Mouse (Mus musculus) ES-E14 (cell line): ENCODE measurements around the gene Rnf39. TPM values are rescaled to one million over a fixed set of nuclear protein-coding genes. Genes with fewer than 3 reads are reported as not detected.

Experiments used
- DNase-seq: peaks from one replicate; pipeline ENCODE4 v3.0.0-alpha.2; 2013; ENCODE audit warnings: low read depth, low spot score
- H3K27ac ChIP-seq: 2 replicates; pipeline ENCODE4 v1.5.1; 2012; ENCODE audit warnings: low read depth, mild to moderate bottlenecking, low read length, moderate library complexity, mixed read lengths; ENCODE audit not compliant: poor library complexity, insufficient read depth, severe bottlenecking
- H3K36me3 ChIP-seq: 2 replicates; pipeline ENCODE4 v1.6.1; 2012; ENCODE audit warnings: mild to moderate bottlenecking, low read length, moderate library complexity, mixed read lengths; ENCODE audit not compliant: control insufficient read depth, poor library complexity, insufficient read depth, severe bottlenecking
- H3K4me1 ChIP-seq, 2 experiments: fragments of 150-350 bp in 1 of 2; sonication (generic) in 1 of 2; 2 replicates each; pipeline ENCODE4 v1.6.1; 2012; ENCODE audit warnings: low read length in 2 of 2, mild to moderate bottlenecking in 1 of 2, mixed read lengths in 1 of 2; ENCODE audit not compliant: control insufficient read depth in 2 of 2, insufficient read depth in 2 of 2, poor library complexity in 1 of 2
- H3K4me3 ChIP-seq, 2 experiments: fragments of 150-350 bp in 1 of 2; sonication (generic) in 1 of 2; 2 replicates each; pipeline ENCODE4 v1.5.1; 2012; ENCODE audit warnings: low read length in 2 of 2, low read depth in 1 of 2, mild to moderate bottlenecking in 1 of 2, mixed read lengths in 1 of 2; ENCODE audit not compliant: insufficient read depth in 1 of 2, poor library complexity in 1 of 2, severe bottlenecking in 1 of 2
- H3K9ac ChIP-seq: 2 replicates; pipeline ENCODE4 v1.6.1; 2012; ENCODE audit warnings: low read depth, mild to moderate bottlenecking, low read length, mixed read lengths; ENCODE audit not compliant: poor library complexity, insufficient read depth, severe bottlenecking
- H3K9me3 ChIP-seq: fragments of 150-350 bp; sonication (generic); 2 replicates; pipeline ENCODE4 v1.6.1; 2012; ENCODE audit warnings: low read depth, mild to moderate bottlenecking, low read length; ENCODE audit not compliant: control insufficient read depth, insufficient read depth
- CHD2 ChIP-seq: IDR thresholded peaks from 2 replicates; pipeline ENCODE4 v1.6.1; 2014; ENCODE audit warnings: mild to moderate bottlenecking, low read depth, low read length, inconsistent platforms
- HCFC1 ChIP-seq: IDR thresholded peaks from 2 replicates; pipeline ENCODE4 v1.6.1; 2012; ENCODE audit warnings: low read length, inconsistent platforms, borderline replicate concordance; ENCODE audit not compliant: insufficient read depth
- MAFK ChIP-seq: IDR thresholded peaks from 2 replicates; pipeline ENCODE4 v1.6.1; 2014; ENCODE audit warnings: mild to moderate bottlenecking, low read depth, low read length, inconsistent platforms; ENCODE audit not compliant: insufficient read depth
- ZC3H11A ChIP-seq: IDR thresholded peaks from 2 replicates; pipeline ENCODE4 v1.6.1; 2012; ENCODE audit warnings: low read depth, mild to moderate bottlenecking, inconsistent platforms, low read length, borderline replicate concordance
- ZNF384 ChIP-seq: IDR thresholded peaks from 2 replicates; pipeline ENCODE4 v1.6.1; 2012; ENCODE audit warnings: low read depth, low read length, inconsistent platforms
- in situ Hi-C, 2 experiments: fragments of 600-800 bp; cut with MboI; formaldehyde crosslinking; loops; one replicate each; pipeline ENCODE4 v1.15.1; 2025; ENCODE audit warnings: low sequenced_read_pairs in 2 of 2, inconsistent platforms in 1 of 2; ENCODE audit not compliant: unreplicated experiment in 2 of 2
- total RNA-seq: library from RNA; depleted of rRNA; stranded (reverse); fragments of 300-350 nt; gene quantifications from 2 replicates; pipeline ENCODE4 v1.2.3, GENCODE M21; 2012

Gene Rnf39
- total RNA-seq, 1 experiment, result 1.9 TPM

GRCm38 (mm10) chr17:36961125-36961524, 18.4 kb downstream of the Rnf39 start:
- Histone ChIP-seq H3K36me3 (no peaks in the 10 kb centered on the region; the same call in 1 of the 2 replicates), H3K4me1 (peaks cover 2 to 4% of the 10 kb centered on the region in 2 experiments; a peak in 1 of 4 replicates), H3K27ac (no peak overlapping the region), H3K4me3 (no peak overlapping the region), H3K9me3 (no peaks in the 10 kb centered on the region), H3K9ac (no peak overlapping the region)
- no peak for DNase-seq
- in situ Hi-C loops, result no loop called here
- TF ChIP-seq MAFK (no peak), ZC3H11A (no peak), ZNF384 (no peak), CHD2 (no peak), HCFC1 (no peak)

- TF ChIP-seq ZNF384, result no peak
- TF ChIP-seq CHD2, result no peak
- no peak for TF ChIP-seq MAFK
- no peak for TF ChIP-seq ZC3H11A
- TF ChIP-seq HCFC1, result no peak
- H3K4me1 ChIP-seq, result peaks cover 5 to 8% of the 10 kb centered on the region in 2 experiments; a peak in 2 of 4 replicates
- DNase-seq, result no peak
- no peak overlapping the region for H3K9ac ChIP-seq
- in situ Hi-C loops, result no loop called here
- no peaks in the 10 kb centered on the region for H3K9me3 ChIP-seq
- no peak overlapping the region for H3K4me3 ChIP-seq
- H3K27ac ChIP-seq, result no peak overlapping the region
- H3K36me3 ChIP-seq, result peaks cover 13% of the 10 kb centered on the region
These were observed 24.2 kb downstream of the Rnf39 start for GRCm38 (mm10) chr17:36966875-36967274.

GRCm38 (mm10) chr17:36970316-36970890, 27.7 kb downstream of the Rnf39 start:
- Histone ChIP-seq H3K36me3 (peaks cover 13% of the 10 kb centered on the region), H3K4me1 (peaks cover 27 to 36% of the 10 kb centered on the region in 2 experiments), H3K9ac (peak overlapping the region; percentile 85), H3K27ac (peak overlapping the region; percentile 91), H3K4me3 (peak overlapping the region; percentile 28 to 63), H3K9me3 (no peaks in the 10 kb centered on the region)
- TF ChIP-seq CHD2 (no peak), ZC3H11A (no peak), ZNF384 (no peak), HCFC1 (no peak), MAFK (no peak)
- DNase-seq, result no peak
- in situ Hi-C loops, result no loop called here

- DNase-seq, result no peak
- in situ Hi-C loops, result no loop called here
- TF ChIP-seq ZC3H11A (no peak), HCFC1 (no peak), ZNF384 (no peak), MAFK (no peak), CHD2 (no peak)
- Histone ChIP-seq H3K4me3 (peak overlapping the region; percentile 28 to 63), H3K36me3 (peaks cover 13% of the 10 kb centered on the region), H3K4me1 (peaks cover 31 to 42% of the 10 kb centered on the region in 2 experiments), H3K9ac (peak overlapping the region; percentile 85), H3K27ac (peak overlapping the region; percentile 91), H3K9me3 (no peaks in the 10 kb centered on the region)
These were observed 28.6 kb downstream of the Rnf39 start for GRCm38 (mm10) chr17:36971172-36971850.
